Mouse (Mus musculus) heart, embryonic 16.5 days (tissue): ENCODE data around the gene Nsmce3. TPM values are rescaled to one million over a fixed set of nuclear protein-coding genes. Genes with fewer than 3 reads are reported as not detected.
A peak's percentile ranks its signal among the peaks of the same experiment; 100 is the strongest.

Experiments used
- ATAC-seq: fragments of 200-750 bp; cut with Nextera tagmentation; replicated peaks from 2 replicates; pipeline ENCODE4 v1.8.0; 2017; ENCODE audit warnings: moderate number of reproducible peaks; ENCODE audit not compliant: insufficient read depth, low FRiP score; ENCODE audit errors: extremely low read depth
- H3K27ac ChIP-seq: fragments of 300-500 bp; sonication (generic); 2 replicates; pipeline ENCODE4 v1.5.1; 2014; ENCODE audit warnings: mild to moderate bottlenecking, low read length, control low read depth, moderate library complexity
- H3K27me3 ChIP-seq: fragments of 300-500 bp; sonication (generic); 2 replicates; pipeline ENCODE4 v1.6.1; 2014; ENCODE audit warnings: low read length, mixed read lengths; ENCODE audit not compliant: control insufficient read depth, insufficient read depth
- H3K36me3 ChIP-seq: fragments of 300-500 bp; sonication (generic); 2 replicates; pipeline ENCODE4 v1.6.1; 2014; ENCODE audit not compliant: control insufficient read depth, insufficient read depth
- H3K4me1 ChIP-seq: fragments of 300-500 bp; sonication (generic); 2 replicates; pipeline ENCODE4 v1.6.1; 2014; ENCODE audit warnings: low read length, mixed read lengths; ENCODE audit not compliant: control insufficient read depth, insufficient read depth
- H3K4me2 ChIP-seq: fragments of 300-500 bp; sonication (generic); 2 replicates; pipeline ENCODE4 v1.6.1; 2014; ENCODE audit warnings: low read depth, mild to moderate bottlenecking, control low read depth, low read length
- H3K4me3 ChIP-seq: fragments of 300-500 bp; sonication (generic); 2 replicates; pipeline ENCODE4 v1.5.1; 2014; ENCODE audit warnings: mild to moderate bottlenecking, control low read depth, low read length
- H3K9ac ChIP-seq: fragments of 300-500 bp; sonication (generic); 2 replicates; pipeline ENCODE4 v1.6.1; 2014; ENCODE audit warnings: low read length, control low read depth
- H3K9me3 ChIP-seq: fragments of 300-500 bp; sonication (generic); replicated peaks from 2 replicates; pipeline ENCODE4 v1.6.1; 2016; ENCODE audit warnings: low read length; ENCODE audit not compliant: control insufficient read depth
- WGBS: fragments of 180-500 bp; shearing (Covaris S2); extraction: QIAGEN DNeasy Blood & Tissue Kit; methylation state at CpG from one replicate; pipeline ENCODE4 v1.1.7; 2014; 5-methylcytosine and 5-hydroxymethylcytosine counted together
- polyA plus RNA-seq: library from polyadenylated mRNA; unstranded; fragments of >200 nt; fragmentation: Nextera tagmentation; extraction: Ambion mirVana; gene quantifications from 2 replicates; pipeline ENCODE4 v1.2.1, GENCODE M21; 2015

The Nsmce3 gene
- polyA plus RNA-seq, 1 experiment from 2014 or later = 9.3 TPM

DNA sequence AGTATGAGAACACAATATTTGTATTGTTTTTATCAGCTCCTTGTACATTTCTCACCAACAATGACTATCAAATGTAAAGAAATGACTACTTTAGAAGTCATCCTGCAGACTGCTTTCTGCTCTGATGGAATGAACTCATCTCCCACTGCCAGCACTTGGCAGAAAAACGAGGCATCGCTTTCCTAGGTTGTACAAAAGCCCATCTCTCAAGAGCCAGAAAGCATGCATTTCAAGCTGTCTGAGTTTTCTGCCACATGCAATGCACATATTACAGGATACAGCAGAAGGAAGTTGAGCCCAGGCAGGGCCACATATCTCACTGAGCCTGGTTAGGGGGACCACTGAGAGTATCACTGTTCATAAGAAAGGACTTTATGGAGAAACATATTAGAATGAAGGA, 27.5 kb upstream of the Nsmce3 start:
- Histone ChIP-seq H3K9ac (no peak overlapping the region), H3K4me2 (no peak overlapping the region), H3K27ac (no peak overlapping the region), H3K4me3 (no peak overlapping the region), H3K9me3 (no peaks in the 10 kb centered on the region), H3K27me3 (no peaks in the 10 kb centered on the region), H3K4me1 (no peaks in the 10 kb centered on the region), H3K36me3 (no peaks in the 10 kb centered on the region)
- ATAC-seq = no peak
- WGBS = 65% methylated on average over 2 of the region's 2 CpGs

DNA sequence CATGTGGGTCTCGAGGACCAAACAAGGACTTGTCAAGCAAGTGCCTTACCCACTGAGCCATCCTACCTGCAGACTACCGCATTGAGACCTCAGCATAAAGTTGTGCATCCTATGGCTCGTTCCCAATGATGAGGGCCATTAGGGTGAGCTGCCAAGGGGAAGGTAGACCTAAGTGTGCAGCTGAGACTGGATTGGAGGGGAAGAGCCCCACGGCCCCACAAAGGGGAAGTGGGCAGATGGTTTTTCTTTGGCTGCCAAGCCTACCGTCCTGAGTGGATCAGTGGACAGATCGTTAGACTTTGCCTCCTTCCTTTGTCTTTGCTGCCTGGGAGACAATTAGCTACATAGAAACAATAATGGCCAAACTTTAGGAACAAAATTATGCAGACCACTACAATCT, 23.8 kb upstream of the Nsmce3 start:
- Histone ChIP-seq H3K4me2 (no peak overlapping the region), H3K36me3 (no peaks in the 10 kb centered on the region), H3K4me3 (no peak overlapping the region), H3K27ac (no peak overlapping the region), H3K9me3 (no peaks in the 10 kb centered on the region), H3K4me1 (no peaks in the 10 kb centered on the region; the same call in 1 of the 2 replicates), H3K27me3 (no peaks in the 10 kb centered on the region), H3K9ac (no peak overlapping the region)
- ATAC-seq = no peak
- WGBS = 80% methylated on average over 6 of the region's 6 CpGs

DNA sequence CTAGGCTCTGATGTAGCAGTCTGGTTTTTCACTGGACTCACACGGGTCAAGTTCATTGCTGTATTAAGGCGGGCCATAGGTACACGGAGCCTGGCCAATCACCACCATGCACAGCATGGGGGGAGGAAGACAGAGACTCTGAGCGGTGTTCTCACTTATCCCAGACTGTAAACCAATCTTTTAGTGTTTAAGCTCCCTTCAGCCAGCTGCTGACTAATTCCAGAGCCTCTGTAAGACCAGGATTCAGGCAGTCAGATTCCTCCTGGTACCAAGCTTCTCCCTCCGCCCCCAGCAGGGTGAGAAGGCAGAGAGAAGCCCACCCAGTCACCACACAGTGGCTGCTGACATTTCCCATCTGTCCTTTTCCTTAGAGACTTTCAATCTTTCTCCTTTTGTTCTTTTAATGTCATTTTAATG, 22.9 kb upstream of the Nsmce3 start:
- Histone ChIP-seq H3K4me1 (peaks cover 4% of the 10 kb centered on the region; the same call in 1 of the 2 replicates), H3K36me3 (no peaks in the 10 kb centered on the region), H3K27me3 (no peaks in the 10 kb centered on the region), H3K9me3 (no peaks in the 10 kb centered on the region), H3K27ac (no peak overlapping the region), H3K9ac (no peak overlapping the region), H3K4me3 (no peak overlapping the region), H3K4me2 (no peak overlapping the region)
- no peak for ATAC-seq
- WGBS = 45% methylated on average over 5 of the region's 5 CpGs

DNA sequence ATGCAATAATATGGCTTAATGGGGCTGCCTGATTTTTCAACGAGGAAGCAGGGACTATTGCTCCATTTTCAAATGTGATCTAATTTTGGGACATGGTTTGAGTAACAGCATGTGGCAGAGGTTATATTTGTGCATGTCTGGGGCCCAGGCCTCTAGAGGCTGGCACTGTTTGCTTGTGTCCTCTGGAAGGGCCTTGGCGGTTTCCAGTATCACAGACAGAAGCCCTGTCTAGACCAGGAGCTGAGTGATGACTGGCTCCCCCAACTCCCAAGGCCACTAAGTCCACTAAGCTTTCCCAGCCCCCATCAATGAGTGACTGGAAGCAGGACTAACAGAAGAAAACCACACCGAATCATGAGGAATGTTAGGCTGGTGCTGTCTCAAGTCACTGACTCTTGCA, 18.3 kb upstream of the Nsmce3 start:
- Histone ChIP-seq H3K4me3 (no peak overlapping the region), H3K9ac (no peak overlapping the region), H3K4me2 (no peak overlapping the region), H3K4me1 (peaks cover 15% of the 10 kb centered on the region; the same call in 1 of the 2 replicates), H3K27ac (peak overlapping the region; percentile 76), H3K9me3 (no peaks in the 10 kb centered on the region), H3K27me3 (no peaks in the 10 kb centered on the region), H3K36me3 (no peaks in the 10 kb centered on the region)
- WGBS = 27% methylated on average over 3 of the region's 3 CpGs
- peak; percentile 79 for ATAC-seq

DNA sequence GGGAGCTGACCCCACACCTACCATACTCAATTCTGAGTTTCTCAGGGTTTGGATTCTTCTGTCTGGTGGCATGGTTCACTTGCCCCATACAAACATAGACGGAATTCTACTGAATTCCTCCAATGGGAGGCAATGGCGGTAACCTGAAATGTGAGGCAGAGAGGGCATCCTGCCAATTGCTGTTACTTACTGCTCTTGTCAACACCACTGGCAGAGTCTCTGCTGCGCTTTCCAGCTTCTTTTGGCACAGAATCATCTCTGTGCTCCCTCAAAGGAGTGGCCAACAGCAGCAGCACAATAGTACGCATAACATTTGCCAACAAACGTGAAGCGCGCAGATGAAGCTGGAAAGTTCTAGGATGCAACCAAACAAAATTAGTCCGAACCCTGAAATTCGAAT, 17.1 kb upstream of the Nsmce3 start:
- 49% methylated on average over 9 of the region's 9 CpGs for WGBS
- peak; percentile 68 for ATAC-seq

DNA sequence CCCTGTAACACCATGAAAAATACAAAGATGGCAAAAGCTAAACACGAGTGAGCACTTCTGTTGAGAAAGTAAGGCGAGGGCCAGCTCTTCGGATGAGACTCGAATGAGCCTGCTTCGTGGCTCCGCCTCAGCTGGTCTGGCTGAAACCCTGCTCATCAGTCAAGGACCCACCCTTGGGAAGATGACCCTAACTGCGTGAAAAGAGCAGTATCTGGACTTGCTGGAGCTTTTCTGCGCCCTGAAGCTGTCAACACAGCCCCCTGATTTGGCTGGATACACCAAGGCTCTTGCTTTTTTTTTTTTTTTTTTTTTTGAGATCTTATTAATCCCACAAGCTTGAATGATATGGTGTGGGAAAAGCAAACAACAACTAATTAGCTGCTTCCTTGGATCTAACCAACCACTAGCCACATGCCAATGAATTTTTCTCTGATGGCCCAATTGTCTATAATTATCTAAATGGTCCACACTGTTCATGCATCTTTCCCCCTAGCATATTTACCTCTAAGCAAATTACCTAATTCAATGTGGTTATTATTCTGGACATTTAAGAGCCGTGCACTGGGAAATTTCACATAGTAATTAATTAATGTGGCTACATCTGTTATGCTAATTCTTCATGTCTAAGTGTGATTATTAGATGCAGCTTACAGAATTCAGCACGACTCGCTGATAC, 11.5 kb upstream of the Nsmce3 start:
- WGBS = 60% methylated on average over 11 of the region's 11 CpGs
- ATAC-seq = no peak

More for the DNA sequence above, 17.1 kb upstream of the Nsmce3 start:
- no peaks in the 10 kb centered on the region for H3K36me3 ChIP-seq
- H3K9me3 ChIP-seq = no peaks in the 10 kb centered on the region
- H3K27me3 ChIP-seq = no peaks in the 10 kb centered on the region
- no peak overlapping the region for H3K9ac ChIP-seq
- peaks cover 15% of the 10 kb centered on the region; the same call in 1 of the 2 replicates for H3K4me1 ChIP-seq
- H3K4me3 ChIP-seq = no peak overlapping the region
- H3K27ac ChIP-seq = peak overlapping the region; percentile 34; the same call in 1 of the 2 replicates
- no peak overlapping the region for H3K4me2 ChIP-seq

DNA sequence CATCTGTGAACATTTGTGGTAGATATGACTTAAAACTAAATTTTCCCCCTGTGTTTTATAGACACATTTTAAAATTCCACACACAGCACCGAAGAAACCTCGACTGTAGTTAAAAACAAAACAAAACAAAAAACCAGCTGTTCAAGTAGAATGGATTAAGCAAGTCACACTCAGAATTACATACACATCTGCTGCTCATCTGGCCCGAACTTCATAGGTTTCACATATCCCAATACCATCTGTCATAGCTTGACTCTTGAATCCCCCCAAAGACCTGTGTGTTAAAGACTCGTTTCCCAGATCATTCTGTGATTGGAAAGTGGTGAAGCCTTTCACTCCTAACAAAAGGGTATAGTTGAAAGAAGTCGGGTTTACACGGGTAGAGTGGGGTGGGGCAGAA, 9.4 kb upstream of the Nsmce3 start:
- WGBS = 75% methylated on average over 6 of the region's 6 CpGs
- Histone ChIP-seq H3K4me1 (no peaks in the 10 kb centered on the region), H3K9ac (no peak overlapping the region), H3K36me3 (no peaks in the 10 kb centered on the region), H3K9me3 (no peaks in the 10 kb centered on the region), H3K27ac (no peak overlapping the region), H3K4me2 (no peak overlapping the region), H3K4me3 (no peak overlapping the region), H3K27me3 (no peaks in the 10 kb centered on the region)
- no peak for ATAC-seq

More for the DNA sequence above, 11.5 kb upstream of the Nsmce3 start:
- Histone ChIP-seq H3K4me1 (peaks cover under 1% of the 10 kb centered on the region; the same call in 1 of the 2 replicates), H3K4me2 (no peak overlapping the region), H3K9ac (no peak overlapping the region), H3K9me3 (no peaks in the 10 kb centered on the region), H3K4me3 (no peak overlapping the region), H3K27me3 (no peaks in the 10 kb centered on the region), H3K36me3 (no peaks in the 10 kb centered on the region), H3K27ac (no peak overlapping the region)

DNA sequence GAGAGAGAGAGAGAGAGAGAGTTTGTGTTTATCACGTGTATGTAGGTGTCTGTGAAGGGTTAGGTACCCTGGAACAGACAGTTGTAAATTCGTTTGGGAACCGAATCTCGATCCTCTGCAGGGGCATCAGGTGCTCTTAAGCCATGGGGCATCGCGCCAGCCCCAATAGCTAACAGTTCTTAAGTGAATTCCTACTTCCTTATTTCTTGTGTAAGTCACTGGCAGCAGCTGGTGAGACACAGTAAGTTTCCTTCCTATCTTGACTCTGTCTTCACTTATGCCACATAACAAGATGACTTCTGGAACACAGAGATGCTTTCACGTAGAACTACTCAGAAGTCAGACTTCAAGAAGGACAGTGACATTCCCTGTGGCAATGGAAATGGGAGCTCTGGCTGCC, 8.6 kb upstream of the Nsmce3 start:
- no peaks in the 10 kb centered on the region for H3K36me3 ChIP-seq
- ATAC-seq = no peak
- no peak overlapping the region for H3K4me2 ChIP-seq
- 0 out of 2 replicates have a peak, but pooled peaks cover under 1% of the 10 kb centered on the region for H3K27me3 ChIP-seq
- no peak overlapping the region for H3K9ac ChIP-seq
- no peaks in the 10 kb centered on the region for H3K4me1 ChIP-seq
- no peak overlapping the region for H3K4me3 ChIP-seq
- H3K9me3 ChIP-seq = no peaks in the 10 kb centered on the region
- 61% methylated on average over 7 of the region's 7 CpGs for WGBS
- no peak overlapping the region for H3K27ac ChIP-seq

DNA sequence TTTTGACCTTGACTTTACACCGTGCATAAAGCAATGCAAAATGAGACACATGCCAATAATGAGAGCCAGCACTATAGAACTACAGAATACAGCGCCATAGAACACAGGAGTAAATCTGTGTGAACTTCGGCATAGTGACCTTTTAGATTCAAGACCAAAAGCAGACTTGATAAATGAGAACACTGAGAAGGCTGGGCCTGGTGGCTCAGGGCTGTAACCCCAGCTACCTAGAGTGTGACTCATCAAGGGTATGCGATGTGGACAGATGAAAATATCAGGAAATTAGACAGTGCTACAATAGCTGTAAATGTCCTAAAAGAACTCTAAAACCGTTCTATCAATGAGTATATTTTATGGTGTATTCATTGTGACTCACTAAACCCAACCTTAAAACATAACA, 7.6 kb upstream of the Nsmce3 start:
- no peak for ATAC-seq
- no peak overlapping the region for H3K4me3 ChIP-seq
- no peaks in the 10 kb centered on the region for H3K36me3 ChIP-seq
- 75% methylated on average over 5 of the region's 5 CpGs for WGBS
- no peaks in the 10 kb centered on the region for H3K4me1 ChIP-seq
- 0 out of 2 replicates have a peak, but pooled peaks cover 2% of the 10 kb centered on the region for H3K27me3 ChIP-seq
- H3K9me3 ChIP-seq = no peaks in the 10 kb centered on the region
- H3K9ac ChIP-seq = no peak overlapping the region
- H3K27ac ChIP-seq = no peak overlapping the region
- no peak overlapping the region for H3K4me2 ChIP-seq
